Mouse (Mus musculus): Measurements from ENCODE around the gene Tapbp. TPM values are rescaled to one million over a fixed set of nuclear protein-coding genes. Genes with fewer than 3 reads are reported as not detected.

The Tapbp gene
- polyA plus RNA-seq, 1 experiment from 2014 or later = 30.1 TPM

DNA sequence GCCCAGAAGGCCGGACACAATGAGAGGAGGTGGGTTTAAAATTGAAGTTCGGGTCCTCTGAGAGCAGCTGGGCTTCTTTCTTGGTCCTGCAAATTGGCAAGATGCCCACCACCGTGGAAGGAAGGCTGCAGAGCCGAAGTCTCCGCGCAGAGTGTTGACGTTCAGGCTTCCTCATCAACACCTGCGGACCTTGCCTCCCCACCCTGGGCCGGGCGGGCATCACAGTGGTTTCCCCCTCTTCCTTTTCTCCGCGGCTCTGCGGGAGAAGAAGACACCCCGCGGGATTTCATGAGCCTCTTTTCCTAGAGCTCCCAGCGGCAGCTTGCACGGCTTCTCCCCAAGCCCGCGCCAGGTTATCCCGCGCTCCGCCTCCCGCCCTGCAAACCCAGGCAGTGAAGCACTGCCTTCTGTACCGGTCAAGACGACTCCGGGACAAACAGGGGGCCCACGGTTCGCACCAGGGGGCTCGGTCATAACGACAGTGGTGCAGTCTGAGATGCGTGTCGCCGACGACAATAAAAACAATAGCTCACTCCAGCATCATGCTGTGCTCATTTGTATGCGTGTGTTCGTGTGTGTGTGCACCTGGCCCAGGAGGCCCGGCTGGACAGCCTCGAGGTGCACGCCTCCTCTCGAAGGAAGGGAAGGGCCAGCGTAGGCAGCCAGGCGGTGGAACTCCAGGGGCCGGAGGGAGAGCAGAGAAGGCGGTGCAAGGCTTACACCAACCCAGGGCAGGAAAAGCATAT lies 7.2 kb upstream of the Tapbp start:
- peak; percentile 58 for ATAC-seq
- WGBS (ENCODE audit: insufficient replicate concordance) = 1% methylated on average over 44 of the region's 44 CpGs
- Histone ChIP-seq H3K4me2 (peak overlapping the region; percentile 98), H3K4me3 (peak overlapping the region; percentile 80), H3K27me3 (replicated peaks) (no peaks in the 10 kb centered on the region), H3K4me1 (peaks cover 56% of the 10 kb centered on the region), H3K9ac (peak overlapping the region; percentile 90), H3K36me3 (peaks cover 32% of the 10 kb centered on the region), H3K9me3 (replicated peaks) (no peaks in the 10 kb centered on the region), H3K27ac (peak overlapping the region; percentile 91)

DNA sequence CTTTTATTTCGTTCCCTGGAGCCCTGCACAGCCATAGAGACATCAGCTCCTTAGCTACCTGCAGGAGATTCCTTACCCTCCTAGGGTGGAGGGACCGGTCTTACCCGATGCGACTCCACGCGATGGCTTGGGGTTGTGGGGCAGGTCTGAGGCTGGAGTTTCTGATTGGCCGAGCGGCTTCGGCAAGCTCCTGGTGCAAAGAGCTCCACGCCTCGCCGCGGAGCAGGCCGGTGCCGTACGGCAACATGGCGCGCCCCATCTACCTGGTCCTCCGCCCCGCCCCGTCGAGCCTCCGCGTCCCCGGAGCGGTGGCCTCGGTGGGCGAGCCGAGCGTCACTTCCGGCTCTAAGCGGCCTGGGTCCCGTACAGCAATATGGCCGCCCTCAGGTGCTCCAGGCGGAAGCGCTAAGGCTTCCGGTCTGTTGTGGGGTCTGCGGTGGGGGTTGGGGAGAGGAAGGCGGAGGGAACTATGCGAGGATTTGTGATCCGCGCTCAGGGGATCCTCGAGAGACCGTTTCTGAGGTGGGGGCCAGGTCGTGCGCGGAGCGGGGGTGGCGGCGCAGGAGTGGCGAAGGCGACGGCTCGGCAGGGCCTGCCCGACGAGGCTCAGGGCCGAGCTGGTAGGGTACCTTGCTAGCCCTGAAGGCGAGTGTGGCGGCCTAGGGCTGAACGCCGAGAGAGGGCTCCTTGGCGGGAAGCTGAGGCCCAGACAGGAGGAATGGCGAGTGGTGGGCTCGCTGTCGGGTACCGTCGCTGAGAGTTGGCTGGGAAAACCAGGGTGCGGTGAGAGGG lies 6.4 kb upstream of the Tapbp start, which contains the start of gene Daxx:
Daxx (plus strand) TSS at position 338 of the 792 bp plus-strand sequence.
- H3K4me1 ChIP-seq = peaks cover 55% of the 10 kb centered on the region
- H3K4me3 ChIP-seq = peak within 1 kb of the TSS; percentile 80
- peak; percentile 93 for ATAC-seq
- H3K36me3 ChIP-seq = peaks cover 39% of the 10 kb centered on the region
- no peaks in the 10 kb centered on the region for H3K27me3 ChIP-seq (replicated peaks)
- H3K9ac ChIP-seq = peak within 1 kb of the TSS; percentile 90
- H3K4me2 ChIP-seq = peak within 1 kb of the TSS; percentile 98
- H3K27ac ChIP-seq = peak within 1 kb of the TSS; percentile 91
- under 1% methylated on average over 68 of the region's 68 CpGs for WGBS (ENCODE audit: insufficient replicate concordance)
- H3K9me3 ChIP-seq (replicated peaks) = no peaks in the 10 kb centered on the region

DNA sequence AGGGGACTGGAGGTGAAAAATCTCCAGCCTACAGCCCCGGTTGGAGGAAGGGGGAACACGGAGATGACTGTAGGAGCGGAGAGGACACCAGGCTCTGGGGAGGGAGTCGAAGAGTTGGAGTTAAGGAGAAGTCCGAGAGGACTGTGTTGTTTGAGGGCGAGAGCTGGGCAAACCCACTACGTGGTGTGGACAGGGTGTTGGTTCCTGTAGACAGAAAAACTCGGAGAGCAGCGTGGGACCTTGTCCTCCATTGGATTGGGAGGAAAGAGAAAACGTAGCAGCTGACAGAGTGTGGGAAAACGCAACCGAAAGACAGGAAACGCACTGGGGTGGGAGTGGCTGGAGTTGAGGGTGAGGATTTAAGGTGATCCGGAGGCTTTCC lies 5.8 kb upstream of the Tapbp start:
- H3K9me3 ChIP-seq (replicated peaks) = no peaks in the 10 kb centered on the region
- H3K9ac ChIP-seq = peak overlapping the region; percentile 90
- H3K4me2 ChIP-seq = peak overlapping the region; percentile 98
- H3K27ac ChIP-seq = peak overlapping the region; percentile 91
- H3K27me3 ChIP-seq (replicated peaks) = no peaks in the 10 kb centered on the region
- H3K4me3 ChIP-seq = peak overlapping the region; percentile 80
- H3K36me3 ChIP-seq = peaks cover 45% of the 10 kb centered on the region
- WGBS (ENCODE audit: insufficient replicate concordance) = under 1% methylated on average over 14 of the region's 14 CpGs
- peaks cover 56% of the 10 kb centered on the region for H3K4me1 ChIP-seq
- no peak for ATAC-seq

DNA sequence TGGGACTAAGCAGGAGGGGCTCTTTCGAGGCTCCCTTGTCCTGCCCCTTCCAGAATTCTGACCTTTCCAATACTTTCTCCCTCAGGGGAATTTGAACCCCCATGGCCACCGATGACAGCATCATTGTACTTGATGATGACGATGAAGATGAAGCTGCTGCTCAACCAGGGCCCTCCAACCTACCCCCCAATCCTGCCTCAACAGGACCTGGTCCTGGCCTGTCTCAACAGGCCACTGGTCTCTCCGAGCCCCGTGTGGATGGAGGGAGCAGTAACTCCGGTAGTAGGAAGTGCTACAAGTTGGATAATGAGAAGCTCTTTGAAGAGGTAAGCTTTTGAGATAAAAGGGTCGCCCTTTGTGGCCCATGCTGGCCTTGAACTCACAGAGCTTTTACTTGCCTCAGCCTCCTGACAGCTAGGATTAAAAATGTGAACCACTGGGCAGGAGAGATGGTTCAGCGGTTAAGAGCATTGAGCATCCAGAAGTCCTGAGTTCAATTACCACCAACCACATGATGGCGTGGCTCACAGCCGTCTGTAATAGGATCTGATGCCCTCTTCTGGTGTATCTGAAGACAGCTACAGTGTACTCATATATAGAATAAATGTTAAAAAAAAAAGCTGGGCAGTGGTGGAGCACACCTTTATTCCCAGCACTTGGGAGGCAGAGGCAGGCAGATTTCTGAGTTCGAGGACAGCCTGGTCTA lies 5.2 kb upstream of the Tapbp start:
- Histone ChIP-seq H3K9ac (peak overlapping the region; percentile 90), H3K4me3 (peak overlapping the region; percentile 80), H3K27me3 (replicated peaks) (no peaks in the 10 kb centered on the region), H3K4me1 (peaks cover 59% of the 10 kb centered on the region), H3K36me3 (peaks cover 49% of the 10 kb centered on the region), H3K9me3 (replicated peaks) (no peaks in the 10 kb centered on the region), H3K4me2 (peak overlapping the region; percentile 98), H3K27ac (peak overlapping the region; percentile 91)
- ATAC-seq = no peak
- 44% methylated on average over 11 of the region's 11 CpGs for WGBS (ENCODE audit: insufficient replicate concordance)

DNA sequence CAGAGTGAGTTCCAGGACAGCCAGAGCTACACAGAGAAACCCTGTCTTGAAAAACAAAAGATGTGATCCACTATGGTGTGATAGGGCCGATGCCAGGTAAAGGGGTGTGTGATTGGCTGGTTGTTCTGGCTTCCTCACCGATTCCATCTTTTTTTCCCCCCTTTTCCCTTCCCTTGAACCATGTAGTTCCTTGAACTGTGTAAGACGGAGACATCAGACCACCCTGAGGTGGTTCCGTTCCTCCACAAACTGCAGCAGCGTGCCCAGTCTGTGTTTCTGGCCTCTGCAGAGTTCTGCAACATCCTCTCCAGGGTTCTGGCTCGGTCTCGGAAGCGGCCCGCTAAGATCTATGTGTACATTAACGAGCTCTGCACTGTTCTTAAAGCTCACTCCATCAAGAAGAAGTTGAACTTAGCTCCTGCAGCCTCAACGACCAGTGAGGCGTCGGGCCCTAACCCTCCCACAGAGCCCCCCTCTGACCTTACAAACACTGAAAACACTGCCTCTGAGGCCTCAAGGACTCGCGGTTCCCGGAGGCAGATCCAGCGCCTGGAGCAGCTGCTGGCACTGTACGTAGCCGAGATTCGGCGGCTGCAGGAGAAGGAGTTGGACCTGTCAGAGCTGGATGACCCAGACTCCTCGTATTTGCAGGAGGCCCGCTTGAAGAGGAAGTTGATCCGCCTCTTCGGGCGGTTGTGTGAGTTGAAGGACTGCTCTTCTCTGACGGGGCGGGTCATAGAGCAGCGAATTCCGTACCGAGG lies 4.5 kb upstream of the Tapbp start:
- Histone ChIP-seq H3K4me2 (no peak overlapping the region), H3K9ac (no peak overlapping the region)
- ATAC-seq = no peak

DNA sequence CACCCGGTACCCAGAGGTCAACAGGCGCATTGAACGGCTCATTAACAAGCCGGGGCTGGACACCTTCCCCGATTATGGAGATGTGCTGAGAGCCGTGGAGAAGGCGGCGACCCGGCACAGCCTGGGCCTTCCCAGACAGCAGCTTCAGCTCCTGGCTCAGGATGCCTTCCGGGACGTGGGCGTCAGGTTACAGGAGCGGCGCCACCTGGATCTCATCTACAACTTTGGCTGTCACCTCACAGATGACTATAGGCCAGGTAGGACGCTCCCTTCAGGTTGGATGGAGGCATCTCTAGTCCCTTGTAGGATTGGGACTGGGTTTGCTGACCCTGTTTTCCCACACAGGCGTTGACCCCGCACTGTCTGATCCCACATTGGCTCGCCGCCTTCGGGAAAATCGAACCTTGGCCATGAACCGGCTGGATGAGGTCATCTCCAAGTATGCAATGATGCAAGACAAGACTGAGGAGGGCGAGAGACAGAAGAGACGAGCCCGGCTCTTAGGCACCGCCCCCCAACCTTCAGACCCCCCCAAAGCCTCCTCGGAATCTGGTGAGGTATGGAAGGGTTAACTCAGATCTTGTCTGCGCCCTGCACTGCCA lies 3.8 kb upstream of the Tapbp start:
- H3K9ac ChIP-seq = no peak overlapping the region
- peaks cover 51% of the 10 kb centered on the region for H3K36me3 ChIP-seq
- no peak overlapping the region for H3K4me2 ChIP-seq
- no peak for ATAC-seq
- no peak overlapping the region for H3K27ac ChIP-seq
- H3K4me1 ChIP-seq = peaks cover 65% of the 10 kb centered on the region
- H3K27me3 ChIP-seq (replicated peaks) = no peaks in the 10 kb centered on the region
- no peak overlapping the region for H3K4me3 ChIP-seq
- H3K9me3 ChIP-seq (replicated peaks) = peaks cover 2% of the 10 kb centered on the region; the same call in 1 of the 2 replicates
- WGBS (ENCODE audit: insufficient replicate concordance) = 92% methylated on average over 28 of the region's 28 CpGs

More for the DNA sequence above, 4.5 kb upstream of the Tapbp start:
- Histone ChIP-seq H3K9me3 (replicated peaks) (no peaks in the 10 kb centered on the region), H3K4me3 (no peak overlapping the region), H3K27me3 (replicated peaks) (no peaks in the 10 kb centered on the region), H3K36me3 (peaks cover 49% of the 10 kb centered on the region), H3K27ac (no peak overlapping the region; the same call in 1 of the 2 replicates), H3K4me1 (peaks cover 59% of the 10 kb centered on the region)
- 85% methylated on average over 31 of the region's 31 CpGs for WGBS (ENCODE audit: insufficient replicate concordance)

DNA sequence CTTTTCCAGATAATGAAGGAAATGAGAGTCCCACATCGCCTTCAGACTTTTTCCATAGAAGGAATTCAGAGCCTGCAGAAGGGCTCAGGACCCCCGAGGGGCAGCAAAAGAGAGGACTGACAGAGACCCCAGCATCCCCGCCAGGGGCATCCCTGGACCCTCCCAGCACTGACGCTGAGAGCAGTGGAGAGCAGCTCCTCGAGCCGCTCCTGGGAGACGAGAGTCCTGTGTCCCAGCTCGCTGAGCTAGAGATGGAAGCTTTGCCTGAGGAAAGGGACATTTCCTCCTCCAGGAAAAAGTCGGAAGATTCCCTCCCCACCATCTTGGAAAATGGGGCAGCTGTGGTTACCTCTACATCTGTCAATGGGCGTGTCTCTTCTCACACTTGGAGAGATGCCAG lies 2.4 kb upstream of the Tapbp start:
- peaks cover 16% of the 10 kb centered on the region for H3K9me3 ChIP-seq (replicated peaks)
- H3K27me3 ChIP-seq (replicated peaks) = no peaks in the 10 kb centered on the region
- H3K4me2 ChIP-seq = no peak overlapping the region
- 85% methylated on average over 10 of the region's 10 CpGs for WGBS (ENCODE audit: insufficient replicate concordance)
- peak overlapping the region; percentile 7; the same call in 1 of the 2 replicates for H3K27ac ChIP-seq
- H3K4me1 ChIP-seq = peaks cover 66% of the 10 kb centered on the region
- no peak overlapping the region for H3K9ac ChIP-seq
- peaks cover 65% of the 10 kb centered on the region for H3K36me3 ChIP-seq
- no peak for ATAC-seq
- H3K4me3 ChIP-seq = no peak overlapping the region

DNA sequence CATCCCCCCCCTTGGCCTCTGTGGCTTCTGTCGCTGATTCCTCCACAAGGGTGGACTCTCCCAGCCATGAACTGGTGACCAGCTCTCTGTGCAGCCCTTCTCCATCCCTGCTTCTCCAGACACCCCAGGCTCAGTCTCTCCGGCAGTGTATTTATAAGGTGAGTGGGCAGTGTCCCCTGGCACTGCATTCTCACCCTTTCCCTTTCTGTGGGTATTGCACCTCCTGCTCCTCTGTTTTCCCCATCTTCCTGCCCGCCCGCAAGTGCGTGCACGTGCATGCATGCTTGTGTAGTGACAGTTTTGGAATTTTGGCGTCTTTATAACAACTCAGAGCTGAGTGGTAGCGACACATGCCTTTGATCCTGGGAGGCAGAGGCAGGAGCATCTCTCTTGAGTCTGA lies 1.8 kb upstream of the Tapbp start:
- peaks cover 68% of the 10 kb centered on the region for H3K36me3 ChIP-seq

DNA sequence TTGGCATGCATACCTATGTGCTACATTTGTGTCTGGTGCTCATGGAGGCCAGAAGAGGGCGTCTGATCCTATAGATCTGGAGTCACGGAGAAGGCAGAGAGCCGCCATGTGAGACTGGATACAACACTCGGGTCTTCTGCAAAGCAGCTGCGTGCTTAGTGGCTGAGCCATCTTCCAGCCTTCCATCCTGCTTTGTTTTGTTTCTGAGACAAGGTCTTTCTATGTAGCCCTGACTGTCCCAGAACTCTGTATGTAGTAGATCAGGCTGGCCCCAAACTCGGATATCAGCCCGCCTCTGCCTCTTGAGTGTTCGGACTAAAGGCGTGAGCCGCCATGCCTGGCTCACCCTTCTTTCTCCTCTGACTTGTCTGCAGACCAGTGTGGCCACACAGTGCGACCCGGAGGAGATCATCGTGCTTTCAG lies 719 bp upstream of the Tapbp start:
- 71% methylated on average over 13 of the region's 13 CpGs for WGBS (ENCODE audit: insufficient replicate concordance)
- H3K9me3 ChIP-seq (replicated peaks) = peaks cover 18% of the 10 kb centered on the region
- peak overlapping the region; percentile 74 for H3K4me3 ChIP-seq
- H3K36me3 ChIP-seq = peaks cover 68% of the 10 kb centered on the region
- peak overlapping the region; percentile 97 for H3K4me2 ChIP-seq
- ATAC-seq = no peak
- no peaks in the 10 kb centered on the region for H3K27me3 ChIP-seq (replicated peaks)
- H3K9ac ChIP-seq = peak overlapping the region; percentile 82
- H3K4me1 ChIP-seq = peaks cover 70% of the 10 kb centered on the region
- peak overlapping the region; percentile 87 for H3K27ac ChIP-seq

More for the DNA sequence above, 1.8 kb upstream of the Tapbp start:
- no peaks in the 10 kb centered on the region for H3K27me3 ChIP-seq (replicated peaks)
- WGBS (ENCODE audit: insufficient replicate concordance) = 84% methylated on average over 8 of the region's 8 CpGs
- no peak overlapping the region for H3K4me3 ChIP-seq
- H3K9me3 ChIP-seq (replicated peaks) = peaks cover 18% of the 10 kb centered on the region
- H3K4me2 ChIP-seq = no peak overlapping the region
- 0 out of 2 replicates have a peak overlapping the region, but pooled peaks have one; percentile 7 for H3K27ac ChIP-seq
- H3K9ac ChIP-seq = no peak overlapping the region
- H3K4me1 ChIP-seq = peaks cover 66% of the 10 kb centered on the region
- no peak for ATAC-seq

DNA sequence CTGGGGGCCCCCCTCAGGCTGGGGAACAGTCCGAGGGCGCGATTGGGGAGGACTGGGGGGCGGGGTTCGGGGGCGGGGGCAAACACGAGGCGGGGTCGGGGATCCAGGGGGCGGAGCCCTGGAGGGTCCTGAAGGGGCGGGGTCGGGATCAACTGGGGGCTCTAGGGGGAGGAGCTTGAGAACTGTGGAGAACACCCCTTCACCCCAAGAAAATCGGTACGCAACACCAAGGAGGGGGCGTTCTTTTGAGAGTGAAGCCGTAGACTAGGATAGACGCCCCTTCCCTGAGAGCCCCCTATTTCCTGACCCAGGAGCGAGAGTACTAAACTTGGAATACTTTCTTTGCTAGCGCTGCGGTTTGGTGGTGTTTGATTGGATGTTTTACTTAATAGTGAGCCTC lies 595 bp downstream of the Tapbp start:
- peak overlapping the region; percentile 97 for H3K4me2 ChIP-seq
- 4% methylated on average over 16 of the region's 20 CpGs for WGBS (ENCODE audit: insufficient replicate concordance)
- peak overlapping the region; percentile 87 for H3K27ac ChIP-seq
- H3K4me1 ChIP-seq = peaks cover 66% of the 10 kb centered on the region
- no peaks in the 10 kb centered on the region for H3K27me3 ChIP-seq (replicated peaks)
- ATAC-seq = no peak
- peak overlapping the region; percentile 74 for H3K4me3 ChIP-seq
- H3K9ac ChIP-seq = peak overlapping the region; percentile 82
- H3K9me3 ChIP-seq (replicated peaks) = peaks cover 18% of the 10 kb centered on the region
- peaks cover 59% of the 10 kb centered on the region for H3K36me3 ChIP-seq
